Mouse (Mus musculus) midbrain, embryonic 16.5 days (tissue): Measurements from ENCODE around the gene Pdzk1ip1. TPM values are rescaled to one million over a fixed set of nuclear protein-coding genes. Genes with fewer than 3 reads are reported as not detected.

ENCODE experiments used
- ATAC-seq: fragments of 200-750 bp; cut with Nextera tagmentation; 2 replicates; pipeline ENCODE4 v1.8.0; 2017; ENCODE audit warnings: moderate TSS enrichment
- H3K27ac ChIP-seq: fragments of 300-500 bp; sonication (generic); 2 replicates; pipeline ENCODE4 v1.5.1; 2014; ENCODE audit warnings: mild to moderate bottlenecking, low read length, mixed read lengths
- H3K27me3 ChIP-seq: fragments of 300-500 bp; sonication (generic); 2 replicates; pipeline ENCODE4 v1.6.1; 2014; ENCODE audit warnings: low read depth, low read length, mixed read lengths; ENCODE audit not compliant: control insufficient read depth, insufficient read depth
- H3K36me3 ChIP-seq: fragments of 300-500 bp; sonication (generic); 2 replicates; pipeline ENCODE4 v1.6.1; 2014; ENCODE audit warnings: mild to moderate bottlenecking, low read length, moderate library complexity, mixed read lengths; ENCODE audit not compliant: control insufficient read depth, insufficient read depth
- H3K4me1 ChIP-seq: fragments of 300-500 bp; sonication (generic); 2 replicates; pipeline ENCODE4 v1.6.1; 2014; ENCODE audit warnings: mild to moderate bottlenecking, low read length, mixed read lengths; ENCODE audit not compliant: control insufficient read depth, insufficient read depth
- H3K4me2 ChIP-seq: fragments of 300-500 bp; sonication (generic); 2 replicates; pipeline ENCODE4 v1.6.1; 2014; ENCODE audit warnings: mild to moderate bottlenecking, low read length, mixed read lengths
- H3K4me3 ChIP-seq: fragments of 300-500 bp; sonication (generic); 2 replicates; pipeline ENCODE4 v1.5.1; 2014; ENCODE audit warnings: low read depth, mild to moderate bottlenecking, low read length, moderate library complexity, mixed read lengths
- H3K9ac ChIP-seq: fragments of 300-500 bp; sonication (generic); 2 replicates; pipeline ENCODE4 v1.6.1; 2014; ENCODE audit warnings: low read depth, low read length, mixed read lengths
- H3K9me3 ChIP-seq: fragments of 300-500 bp; sonication (generic); replicated peaks from 2 replicates; pipeline ENCODE4 v1.6.1; 2014; ENCODE audit warnings: mild to moderate bottlenecking, low read length, mixed read lengths; ENCODE audit not compliant: control insufficient read depth, poor library complexity, severe bottlenecking
- WGBS: fragments of 180-500 bp; shearing (Covaris S2); extraction: QIAGEN DNeasy Blood & Tissue Kit; methylation state at CpG from one replicate; pipeline ENCODE4 v1.1.7; 2014; 5-methylcytosine and 5-hydroxymethylcytosine counted together
- polyA plus RNA-seq: library from polyadenylated mRNA; unstranded; fragments of >200 nt; fragmentation: Nextera tagmentation; extraction: Ambion mirVana; gene quantifications from 2 replicates; pipeline ENCODE4 v1.2.1, GENCODE M21; 2015

Gene Pdzk1ip1
- polyA plus RNA-seq, 1 experiment from 2014 or later: 2.3 TPM

DNA sequence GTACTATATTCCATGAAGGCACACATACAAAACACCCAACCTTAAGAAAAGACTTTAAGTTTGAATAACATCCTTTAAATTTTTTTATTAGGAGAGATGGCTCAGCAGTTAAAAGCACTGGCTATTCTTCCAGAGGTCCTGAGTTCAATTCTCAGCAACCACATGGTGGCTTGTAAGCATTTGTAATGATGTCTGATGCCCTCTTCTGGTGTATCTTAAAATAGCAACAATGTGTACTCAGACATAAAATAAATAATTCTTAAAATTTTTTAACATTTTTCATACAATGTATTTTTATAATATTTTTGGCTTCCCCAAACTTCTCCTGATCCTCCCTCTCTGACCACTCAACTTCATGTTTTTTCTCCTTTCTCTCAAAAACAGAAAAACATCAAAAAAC is 36.2 kb downstream of the Pdzk1ip1 start:
- no peak overlapping the region for H3K4me3 ChIP-seq
- H3K9me3 ChIP-seq: no peaks in the 10 kb centered on the region
- no peak for ATAC-seq
- no peak overlapping the region for H3K9ac ChIP-seq
- no peak overlapping the region for H3K4me2 ChIP-seq
- no peaks in the 10 kb centered on the region for H3K27me3 ChIP-seq
- no peaks in the 10 kb centered on the region for H3K4me1 ChIP-seq
- no peak overlapping the region for H3K27ac ChIP-seq
- no peaks in the 10 kb centered on the region for H3K36me3 ChIP-seq

DNA sequence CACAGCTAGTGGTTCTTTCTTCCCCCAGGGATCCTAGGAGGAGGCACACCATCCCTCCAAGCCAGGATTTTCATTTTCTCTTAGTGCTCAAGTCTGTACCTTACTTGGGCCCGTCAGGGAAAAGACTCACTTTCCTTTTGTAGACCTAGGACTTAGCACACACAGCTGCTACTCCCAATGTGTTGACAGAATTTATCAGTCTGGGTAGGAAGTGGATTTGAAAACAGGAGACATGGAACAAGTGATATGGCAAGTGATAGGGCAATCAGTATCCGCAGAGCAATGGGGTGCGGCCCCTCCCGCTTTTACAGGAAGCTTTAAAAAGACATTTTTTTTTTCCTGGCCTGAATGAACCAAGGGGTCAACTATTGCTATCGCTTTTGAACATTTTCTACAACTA is 44.6 kb downstream of the Pdzk1ip1 start:
- Histone ChIP-seq H3K4me3 (peak overlapping the region; percentile 67), H3K27ac (peak overlapping the region; percentile 92), H3K9me3 (no peaks in the 10 kb centered on the region), H3K27me3 (no peaks in the 10 kb centered on the region), H3K9ac (peak overlapping the region; percentile 90; the same call in 1 of the 2 replicates), H3K36me3 (no peaks in the 10 kb centered on the region), H3K4me1 (peaks cover 7% of the 10 kb centered on the region), H3K4me2 (peak overlapping the region; percentile 59)
- WGBS: 8% methylated on average over 5 of the region's 5 CpGs
- ATAC-seq: peak; percentile 29; the same call in 1 of the 2 replicates

DNA sequence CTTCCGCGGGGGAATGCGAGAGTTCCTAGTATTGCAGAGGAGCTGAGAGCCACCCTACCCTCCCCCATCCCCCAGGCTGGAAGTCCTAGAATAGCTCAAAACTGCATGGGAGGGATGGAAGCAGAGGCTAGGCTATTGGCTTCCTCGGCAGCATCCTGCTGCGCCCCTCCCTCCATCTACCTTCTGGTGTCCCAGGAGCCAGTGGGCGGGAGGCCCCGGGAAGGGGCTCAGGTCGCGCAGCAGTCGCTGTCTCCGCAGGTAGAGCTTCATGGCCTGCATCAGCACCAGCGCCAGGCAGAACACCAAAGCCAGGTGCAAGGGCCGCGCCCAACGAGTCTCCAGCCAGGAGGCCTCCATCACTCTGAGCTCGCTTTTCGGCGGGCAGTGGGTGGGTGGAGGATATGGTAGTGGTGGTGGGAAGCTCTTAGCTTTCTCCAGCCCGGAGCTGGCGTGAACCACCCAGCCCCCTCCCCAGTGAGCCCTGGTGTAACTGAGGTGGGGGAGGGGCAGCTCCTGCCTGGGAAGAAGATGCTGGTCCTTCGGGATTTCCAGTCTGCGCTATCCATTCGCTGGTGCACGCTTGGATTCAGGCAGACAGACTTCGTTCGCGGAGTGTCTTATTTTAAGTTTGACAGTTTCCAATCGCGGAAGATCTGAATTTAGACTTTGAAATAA is 45.2 kb downstream of the Pdzk1ip1 start, which contains the start of gene Cyp4x1:
TSS of gene Cyp4x1 (minus strand) at position 661 of the 675 bp plus-strand sequence.
- 1% methylated on average over 29 of the region's 29 CpGs for WGBS
- peak; percentile 94 for ATAC-seq
- H3K27me3 ChIP-seq: no peaks in the 10 kb centered on the region
- peak within 1 kb of the TSS; percentile 92 for H3K27ac ChIP-seq
- H3K4me2 ChIP-seq: peak within 1 kb of the TSS; percentile 59
- H3K36me3 ChIP-seq: no peaks in the 10 kb centered on the region
- H3K9me3 ChIP-seq: no peaks in the 10 kb centered on the region
- H3K4me1 ChIP-seq: peaks cover 7% of the 10 kb centered on the region
- peak within 1 kb of the TSS; percentile 90 for H3K9ac ChIP-seq
- peak within 1 kb of the TSS; percentile 67 for H3K4me3 ChIP-seq

DNA sequence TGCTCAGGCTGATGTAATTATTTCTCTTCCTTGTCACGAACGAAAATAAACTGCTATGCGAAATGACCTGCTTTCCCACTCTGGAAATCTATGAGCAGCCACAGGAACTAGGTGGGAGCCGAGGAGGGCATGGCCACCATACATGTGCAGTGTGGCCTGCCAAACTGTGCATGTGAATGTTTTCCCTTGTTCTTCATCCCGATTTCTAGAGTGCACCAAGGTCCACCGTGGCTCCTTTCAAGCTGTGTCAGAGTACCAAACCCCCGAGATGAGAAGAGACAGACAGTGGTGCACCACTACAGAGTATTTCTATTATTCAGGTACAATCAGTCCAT is 45.8 kb downstream of the Pdzk1ip1 start:
- H3K9ac ChIP-seq: peak overlapping the region; percentile 90
- H3K4me2 ChIP-seq: peak overlapping the region; percentile 59
- ATAC-seq: peak; percentile 69
- 9% methylated on average over 7 of the region's 7 CpGs for WGBS
- no peaks in the 10 kb centered on the region for H3K36me3 ChIP-seq
- no peaks in the 10 kb centered on the region for H3K27me3 ChIP-seq
- no peaks in the 10 kb centered on the region for H3K9me3 ChIP-seq
- peaks cover 7% of the 10 kb centered on the region for H3K4me1 ChIP-seq
- H3K4me3 ChIP-seq: peak overlapping the region; percentile 67
- H3K27ac ChIP-seq: peak overlapping the region; percentile 92

Other genes starting within 250 kb of the Pdzk1ip1 start
- gene Foxd2, start 179.8 kb upstream of the Pdzk1ip1 start, polyA plus RNA-seq: 0.23 and 0.24 TPM in 2 replicates
- not detected in 2 replicates for gene Foxe3, start 162.7 kb upstream of the Pdzk1ip1 start, polyA plus RNA-seq
- 218 and 229 TPM in 2 replicates for gene Cmpk1, start 101.5 kb upstream of the Pdzk1ip1 start, polyA plus RNA-seq
- gene Stil, start 88.5 kb upstream of the Pdzk1ip1 start, polyA plus RNA-seq: 2.0 and 2.1 TPM in 2 replicates
- gene Tal1, start 32.3 kb upstream of the Pdzk1ip1 start, polyA plus RNA-seq: 4.6 and 6.4 TPM in 2 replicates
- gene Cyp4x1, start 45.6 kb downstream of the Pdzk1ip1 start, polyA plus RNA-seq: 11.8 and 15.4 TPM in 2 replicates
- gene Cyp4a29, start 153.4 kb downstream of the Pdzk1ip1 start, polyA plus RNA-seq: not detected in 2 replicates
- not detected in 2 replicates for gene Cyp4a12a, start 210.3 kb downstream of the Pdzk1ip1 start, polyA plus RNA-seq